Mouse (Mus musculus) inflammation-experienced regulatory T-cells, adult 16 weeks (primary cell): ENCODE data around the gene Plch2. TPM values are rescaled to one million over a fixed set of nuclear protein-coding genes. Genes with fewer than 3 reads are reported as not detected.

Experiments used
- polyA plus RNA-seq: library from polyadenylated mRNA; unstranded; fragments of 100-300 nt; shearing (Covaris generic); gene quantifications from one replicate; pipeline ENCODE4 v1.2.1, GENCODE M21; 2017

Gene Plch2
- 0.15 TPM for polyA plus RNA-seq

GRCm38 (mm10) chr4:155056724-155057123, at the start of gene Plch2:
Gene Plch2 (minus strand): TSS chr4:155056784.

GRCm38 (mm10) chr4:155086108-155087024, 29.8 kb upstream of the Plch2 start, which contains the start of the genes Rer1 and Morn1:
Gene Rer1 (minus strand): TSS chr4:155086382.
Gene Morn1 (plus strand): TSS chr4:155086577.

GRCm38 (mm10) chr4:155066834-155067522, 10.4 kb upstream of the Plch2 start, which contains the start of gene Pex10:
Gene Pex10 (plus strand): TSS chr4:155067016.

GRCm38 (mm10) chr4:154963901-154964580, 92.5 kb downstream of the Plch2 start, which contains the start of gene Pank4:
Gene Pank4 (plus strand): TSS chr4:154964123.

GRCm38 (mm10) chr4:154960690-154961225, 95.8 kb downstream of the Plch2 start, which contains the start of gene Hes5:
Gene Hes5 (plus strand): TSS chr4:154960923.

Other genes starting within 250 kb of the Plch2 start
- gene Ttc34, start 219.3 kb downstream of the Plch2 start, polyA plus RNA-seq: not detected
- not detected for gene Mmel1, start 187.2 kb downstream of the Plch2 start, polyA plus RNA-seq
- gene Fam213b, start 157.6 kb downstream of the Plch2 start, polyA plus RNA-seq: 7.7 TPM
- gene Tnfrsf14, start 128.2 kb downstream of the Plch2 start, polyA plus RNA-seq: 14.6 TPM
- gene Hes5, start 95.9 kb downstream of the Plch2 start, polyA plus RNA-seq: 0.67 TPM
- gene Pank4, start 92.7 kb downstream of the Plch2 start, polyA plus RNA-seq: 81.8 TPM
- 14.5 TPM for gene Pex10, start 10.2 kb upstream of the Plch2 start, polyA plus RNA-seq
- 185 TPM for gene Rer1, start 29.6 kb upstream of the Plch2 start, polyA plus RNA-seq
- 2.3 TPM for gene Morn1, start 29.8 kb upstream of the Plch2 start, polyA plus RNA-seq
- 12.4 TPM for gene Ski, start 165.8 kb upstream of the Plch2 start, polyA plus RNA-seq
- gene Faap20, start 193.0 kb upstream of the Plch2 start, polyA plus RNA-seq: 136 TPM